Mouse (Mus musculus) monocyte, adult 2 months (primary cell): Measurements from ENCODE around the gene Retnla.
"Not testable (repeated sequence)": the region's sequence is repeated elsewhere in the genome, so short reads cannot be mapped to it uniquely, and the experiment has no call there.

ENCODE experiments used
- DNase-seq, 2 experiments: peaks; one replicate each; pipeline ENCODE4 v3.0.0; 2022; ENCODE audit warnings: low spot score in 2 of 2, low read depth in 1 of 2

The Retnla gene

DNA sequence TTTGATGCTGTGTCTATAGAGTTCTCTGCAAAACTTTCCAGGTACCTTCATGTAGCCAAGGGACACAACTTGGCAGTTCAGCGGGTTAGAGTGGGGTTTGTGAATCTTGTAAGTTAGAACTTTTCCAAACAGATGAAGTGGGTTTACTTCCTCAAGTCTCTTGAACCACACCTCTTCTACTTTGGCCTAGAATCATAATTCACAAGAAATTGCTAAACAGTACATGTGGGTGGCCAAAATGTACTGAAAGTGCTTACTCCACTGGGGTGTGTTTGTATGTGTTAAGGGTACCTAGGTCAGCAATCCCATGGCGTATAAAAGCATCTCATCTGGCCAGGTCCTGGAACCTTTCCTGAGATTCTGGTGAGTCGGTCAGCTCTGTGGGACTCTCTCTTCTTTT, at the start of gene Retnla:
TSS of gene Retnla (plus strand) at position 286 of the 400 bp plus-strand sequence.
- DNase-seq, result no peak

DNA sequence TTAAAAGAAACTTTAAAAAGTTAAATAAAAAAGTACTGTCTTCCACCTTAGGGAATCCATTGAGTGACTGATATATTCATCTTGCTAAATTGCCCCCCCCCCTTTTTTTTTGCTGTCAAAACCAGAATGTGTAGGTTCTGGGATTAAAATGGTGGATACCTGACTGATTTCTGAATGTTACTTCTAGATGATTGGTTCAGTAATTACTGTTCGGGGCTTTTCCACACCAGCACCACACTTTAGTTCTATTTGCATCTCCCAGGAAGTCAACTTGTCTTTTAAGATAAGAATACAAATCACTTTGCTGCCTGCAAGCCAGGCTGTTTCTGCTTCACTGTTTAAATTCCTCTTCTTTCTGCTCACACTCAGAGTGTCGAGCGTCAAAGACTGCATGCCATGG, 44.1 kb upstream of the Retnla start:
- no peak for DNase-seq

DNA sequence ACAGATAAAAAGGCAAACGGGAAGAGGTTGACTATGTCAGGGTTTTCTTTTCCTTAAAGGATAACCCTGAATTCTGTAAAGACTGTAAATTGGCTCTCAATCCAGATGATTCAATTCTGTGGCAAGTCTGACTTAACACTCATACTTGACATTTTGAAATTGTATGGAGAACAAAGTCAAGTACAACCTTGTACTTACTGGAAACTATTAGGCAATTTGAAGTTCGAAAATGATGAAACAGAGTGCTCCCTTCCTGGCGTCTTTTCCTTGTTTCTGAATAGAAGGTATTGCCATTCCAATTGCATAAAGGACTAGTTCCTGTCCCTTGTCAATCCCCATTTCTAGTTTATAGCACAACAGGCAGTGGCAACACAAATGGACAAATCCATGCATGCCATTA, 42.9 kb upstream of the Retnla start:
- DNase-seq, result no peak

DNA sequence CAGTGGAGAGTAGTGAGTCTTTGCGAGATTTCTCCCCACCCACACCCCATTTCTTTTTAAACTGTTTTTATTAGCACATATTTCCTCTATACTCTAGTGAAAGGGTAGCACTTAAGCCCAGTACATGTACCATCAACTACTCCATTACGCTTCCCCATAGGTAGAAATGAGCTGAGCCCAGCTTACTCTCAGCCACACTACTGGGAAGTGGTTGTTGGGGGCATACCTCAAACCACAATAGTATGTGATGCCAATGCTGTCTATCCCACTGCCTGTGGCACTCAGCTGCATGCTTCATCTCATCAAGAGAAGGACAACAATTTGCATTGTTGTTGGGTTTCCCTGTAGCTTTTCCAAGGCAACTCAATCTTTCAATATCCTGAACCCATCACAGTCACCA, 41.4 kb upstream of the Retnla start:
- DNase-seq, result no peak

- DNase-seq, result no peak
These were observed 36.9 kb upstream of the Retnla start for GRCm38 (mm10) chr16:48805412-48805811.

DNA sequence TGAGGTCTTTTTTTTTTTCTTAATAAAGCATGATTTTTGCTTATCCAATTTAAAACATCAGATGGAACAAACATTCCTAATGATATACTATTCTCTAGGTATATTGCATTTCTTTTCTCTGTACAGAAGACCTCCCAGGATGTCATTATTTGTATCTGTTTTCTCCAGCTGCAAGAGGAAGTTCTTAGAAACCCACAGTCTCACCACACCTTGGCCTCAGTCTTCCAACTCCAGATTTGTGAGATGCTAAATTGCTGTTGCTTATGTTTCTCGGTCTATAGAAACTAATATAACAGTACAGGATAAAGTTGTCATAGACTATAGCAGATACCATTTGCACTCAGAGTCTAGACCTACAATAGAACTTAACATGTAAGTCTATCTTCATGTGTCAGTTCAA, 35.8 kb upstream of the Retnla start:
- no peak for DNase-seq

DNA sequence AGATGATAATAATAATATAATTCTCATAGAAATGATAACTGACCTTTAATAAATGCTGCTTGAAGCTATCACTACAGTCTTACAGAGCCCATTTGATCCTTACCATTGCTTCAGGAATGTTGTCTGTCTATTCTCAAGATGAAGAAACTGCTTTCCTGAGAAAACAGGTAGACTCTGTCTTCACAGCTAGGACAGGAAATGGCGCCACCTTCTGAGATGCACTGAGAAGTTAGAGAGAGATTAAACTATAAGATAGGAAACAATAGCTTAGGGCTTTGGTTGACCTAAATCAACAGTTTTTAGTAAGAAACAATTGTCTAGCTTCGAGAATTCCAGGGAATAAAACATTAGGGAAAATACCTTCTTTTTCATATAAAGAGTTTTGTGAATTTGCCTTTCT, 33.0 kb upstream of the Retnla start:
- DNase-seq, result no peak

DNA sequence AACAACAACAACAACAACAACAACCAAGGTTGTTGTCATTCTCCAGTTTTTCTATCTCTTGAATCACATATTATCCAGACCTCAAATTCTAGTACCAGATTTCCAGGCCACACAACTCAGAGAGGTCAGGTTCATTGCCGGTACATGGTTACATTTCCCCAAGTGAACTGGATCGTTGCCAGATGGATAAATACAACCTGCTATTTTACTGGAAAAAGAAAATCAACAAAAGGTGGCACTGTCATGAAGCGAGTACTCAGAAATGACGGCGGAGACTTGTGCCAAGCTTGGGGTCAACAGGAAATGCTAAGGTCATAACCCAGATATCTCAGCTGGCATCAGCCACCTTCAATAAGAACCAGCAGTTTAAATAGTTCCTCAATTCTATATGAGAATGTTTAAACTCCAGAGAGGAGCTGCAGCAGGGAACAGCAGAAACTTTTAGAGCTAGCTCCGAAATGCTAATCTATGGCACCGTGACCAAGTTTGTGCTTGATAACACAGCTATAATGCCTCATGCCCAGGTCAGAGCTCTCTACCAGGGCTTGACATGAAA, 30.4 kb upstream of the Retnla start:
- no peak for DNase-seq

- DNase-seq, result no peak
These were observed 25.7 kb upstream of the Retnla start, which contains the start of gene Retnlb for GRCm38 (mm10) chr16:48816695-48817094. Retnlb (plus strand) TSS chr16:48816856.

- no peak for DNase-seq
These were observed 23.8 kb upstream of the Retnla start for GRCm38 (mm10) chr16:48818524-48818923.

- no peak for DNase-seq
These were observed 15.9 kb upstream of the Retnla start for GRCm38 (mm10) chr16:48826474-48826873.

DNA sequence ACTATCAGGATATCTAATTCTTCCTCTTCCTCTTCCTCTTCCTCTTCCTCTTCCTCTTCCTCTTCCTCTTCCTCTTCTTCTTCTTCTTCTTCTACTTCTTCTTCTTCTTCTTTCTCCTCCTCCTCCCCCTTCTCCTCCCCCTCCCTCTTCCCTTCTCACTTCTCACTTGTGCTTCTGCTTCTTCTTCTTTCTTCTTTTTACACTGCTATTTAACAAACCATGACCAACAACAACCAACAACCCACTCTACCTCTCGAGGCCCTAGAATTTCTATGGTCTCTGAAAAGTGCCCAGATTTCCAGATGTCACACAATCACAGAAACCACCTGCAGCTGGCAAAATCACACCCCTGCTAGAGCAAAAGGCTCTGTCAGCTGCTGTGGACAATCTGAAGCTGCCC, 14.7 kb upstream of the Retnla start:
- DNase-seq, result no peak

- DNase-seq, result no peak
These were observed 13.3 kb upstream of the Retnla start for GRCm38 (mm10) chr16:48829060-48829459.

DNA sequence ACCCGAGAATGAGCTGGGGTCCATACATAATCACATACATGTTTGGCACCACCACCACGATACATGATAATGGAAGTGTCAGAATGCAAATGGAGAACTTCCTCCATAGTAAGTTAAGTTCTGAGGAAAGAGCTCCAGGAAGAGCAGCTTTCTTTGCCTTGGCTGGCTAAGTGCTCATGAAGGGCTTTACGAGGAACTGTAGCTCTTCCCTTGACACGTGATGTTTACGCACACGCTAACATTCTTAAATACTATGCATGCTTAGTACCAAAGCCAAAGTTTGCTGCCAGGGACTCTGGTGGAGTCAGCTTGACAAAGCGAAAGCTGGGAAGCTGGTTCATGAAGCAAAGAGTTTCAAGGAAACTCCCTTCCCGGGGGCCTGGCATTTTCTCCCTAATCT, 10.3 kb upstream of the Retnla start:
- no peak for DNase-seq

- DNase-seq, result not testable (repeated sequence)
These were observed 8.7 kb upstream of the Retnla start for GRCm38 (mm10) chr16:48833626-48834025.

DNA sequence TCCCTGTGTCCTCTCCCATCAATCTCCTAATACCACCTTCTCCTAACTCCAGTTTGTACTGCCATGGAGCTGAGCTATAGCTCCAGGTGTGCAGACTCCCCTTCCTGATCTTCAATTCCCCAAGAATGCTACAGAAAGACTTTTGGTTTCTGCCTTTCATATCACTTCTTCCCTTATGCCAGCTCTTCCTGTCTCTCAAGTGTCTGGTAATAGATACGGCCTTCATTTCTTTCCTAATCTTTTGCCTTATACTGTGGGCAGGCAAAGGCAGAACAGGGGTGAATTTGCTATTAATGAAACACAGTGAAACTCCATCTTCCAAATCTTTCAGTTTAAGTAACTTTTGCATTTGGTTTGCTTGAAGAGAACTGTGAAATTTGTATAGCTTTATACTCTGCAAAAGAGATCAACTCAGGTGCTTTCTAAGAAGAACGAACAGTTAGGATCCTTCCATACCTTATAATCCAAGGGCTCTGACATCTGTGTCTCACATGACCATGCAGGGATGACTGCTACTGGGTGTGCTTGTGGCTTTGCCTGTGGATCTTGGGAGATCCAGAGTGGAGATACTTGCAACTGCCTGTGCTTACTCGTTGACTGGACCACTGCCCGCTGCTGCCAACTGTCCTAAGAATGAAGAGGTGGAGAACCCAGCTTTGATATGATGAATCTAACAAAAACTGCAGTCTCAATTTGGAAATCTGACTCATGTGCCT, 1.5 kb downstream of the Retnla start:
- DNase-seq, result no peak

GRCm38 (mm10) chr16:48865004-48865403, 22.7 kb downstream of the Retnla start:
- DNase-seq, result peak in 1 of 2 experiments; percentile 3

- no peak for DNase-seq
These were observed 25.3 kb downstream of the Retnla start for GRCm38 (mm10) chr16:48867690-48868089.

GRCm38 (mm10) chr16:48868663-48869062, 26.3 kb downstream of the Retnla start:
- no peak for DNase-seq

- DNase-seq, result no peak
These were observed 27.3 kb downstream of the Retnla start for GRCm38 (mm10) chr16:48869671-48870070.

GRCm38 (mm10) chr16:48871754-48872153, 29.4 kb downstream of the Retnla start:
- DNase-seq, result no peak

GRCm38 (mm10) chr16:48872321-48872720, 30.0 kb downstream of the Retnla start, which contains the start of gene Retnlg:
Retnlg (plus strand) TSS chr16:48872621.
- DNase-seq, result no peak

DNA sequence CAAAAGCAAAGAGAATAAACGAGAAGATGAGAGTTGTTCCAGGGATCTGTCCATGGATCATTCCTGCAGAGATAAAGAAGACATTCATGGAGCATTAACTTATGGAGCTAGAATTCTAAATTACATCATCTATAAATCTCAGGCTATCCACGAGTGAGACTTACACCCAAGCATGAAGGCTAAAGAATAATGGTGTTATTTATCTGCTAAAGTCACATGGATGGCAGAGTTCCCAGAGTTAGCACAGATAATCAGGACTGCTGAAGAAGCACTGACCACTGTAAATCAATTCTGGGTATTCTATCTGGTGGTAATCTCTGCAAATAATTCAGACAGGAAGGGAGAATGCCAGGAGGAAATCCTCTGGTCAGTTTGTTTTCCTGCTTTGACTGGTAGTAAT, 48.4 kb downstream of the Retnla start:
- no peak for DNase-seq
